Mouse (Mus musculus): ENCODE results near the gene Zfp282. TPM values are rescaled to one million over a fixed set of nuclear protein-coding genes. Genes with fewer than 3 reads are reported as not detected.

Zfp282 gene
- 10 to 100 TPM in 1 of 2 experiments, 1 to 10 TPM in 1; 8.8 to 11.4 TPM for polyA plus RNA-seq (2017; shearing (Covaris generic))

GRCm38 (mm10) chr6:47877058-47877457 is at the start of gene Zfp282:
TSS of gene Zfp282 (plus strand) at chr6:47877204.

GRCm38 (mm10) chr6:47830104-47831078 is 46.6 kb upstream of the Zfp282 start, which contains the start of gene Zfp786:
TSS of gene Zfp786 (minus strand) at chr6:47830867.

GRCm38 (mm10) chr6:47835482-47835983 is 41.5 kb upstream of the Zfp282 start, which contains the start of gene Zfp398:
TSS of gene Zfp398 (plus strand) at chr6:47835661.

GRCm38 (mm10) chr6:47920447-47921340 is 43.7 kb downstream of the Zfp282 start, which contains the start of gene Zfp212:
TSS of gene Zfp212 (plus strand) at chr6:47920476.

GRCm38 (mm10) chr6:47953191-47953726 is 76.3 kb downstream of the Zfp282 start, which contains the start of gene Zfp956:
TSS of gene Zfp956 (plus strand) at chr6:47953390.

Other genes with a start within 250 kb of the Zfp282 start
- gene Pdia4, start 63.8 kb upstream of the Zfp282 start, polyA plus RNA-seq (2017; shearing (Covaris generic)): 100 to 1,000 TPM in 1 of 2 experiments, 10 to 100 TPM in 1; 94.1 to 168 TPM
- under 1 TPM; 0.07 to 0.18 TPM for gene Zfp786, start 46.3 kb upstream of the Zfp282 start, polyA plus RNA-seq (2017; shearing (Covaris generic))
- gene Zfp398, start 41.5 kb upstream of the Zfp282 start, polyA plus RNA-seq (2017; shearing (Covaris generic)): 10 to 100 TPM; 16.0 to 20.3 TPM
- 10 to 100 TPM; 14.6 to 18.0 TPM for gene Zfp212, start 43.3 kb downstream of the Zfp282 start, polyA plus RNA-seq (2017; shearing (Covaris generic))
- gene Zfp956, start 76.2 kb downstream of the Zfp282 start, polyA plus RNA-seq (2017; shearing (Covaris generic)): 10 to 100 TPM; 19.6 to 32.5 TPM
- 10 to 100 TPM; 26.7 to 30.0 TPM for gene Zfp777, start 171.7 kb downstream of the Zfp282 start, polyA plus RNA-seq (2017; shearing (Covaris generic))
- 10 to 100 TPM; 49.0 to 49.1 TPM for gene Zfp746, start 209.4 kb downstream of the Zfp282 start, polyA plus RNA-seq (2017; shearing (Covaris generic))

Data from activated CD4-positive, CD25-positive, alpha-beta regulatory T cell (primary cell).